In genomic region chr17:56986105-56986805, GRCm38 (mm10) we compare ENCODE assay signal across 25 mouse cellular contexts. TPM values are rescaled to one million over a fixed set of nuclear protein-coding genes. Genes with fewer than 3 reads are reported as not detected.
"Had no signal": no experiment of that assay in that cellular context is flagged by ENCODE, and none has a peak within 500 bp of the region (broad histone marks: within the 10 kb centered on the region; RNA-seq: fewer than 3 reads in every experiment).

No protein-coding gene starts in this region.

- H3K4me3 ChIP-seq: layer of hippocampus, adult 2 months; left cerebral cortex, adult 2 months; limb, embryonic 15.5 days; neural tube, embryonic 13.5 days had no signal

- H3K9me3 ChIP-seq: limb, embryonic 15.5 days; neural tube, embryonic 13.5 days had no signal

- DNase-seq: kidney, adult 18-20 months; kidney, postnatal 10 days; kidney, postnatal 4 days; lung, adult 18-20 months; lung, postnatal 36 days; midbrain, embryonic 14.5 days; right cerebral cortex, adult 18-20 months; right cerebral cortex, postnatal 25 days; thymus, adult 2 months; thymus, postnatal 25 days had no signal

- H3K36me3 ChIP-seq: limb, embryonic 15.5 days; neural tube, embryonic 13.5 days had no signal

- H3K27ac ChIP-seq: layer of hippocampus, adult 2 months; left cerebral cortex, adult 2 months; limb, embryonic 15.5 days; liver, embryonic 14.5 days; neural tube, embryonic 13.5 days had no signal

- H3K27me3 ChIP-seq: limb, embryonic 15.5 days; neural tube, embryonic 13.5 days had no signal

RNA-seq across cellular contexts. Expression of gene Acer1, which starts 4.3 kb away (rescaled TPM):
- total RNA-seq: layer of hippocampus, adult 2 months; layer of hippocampus, postnatal 10 days; left cerebral cortex, adult 2 months; left cerebral cortex, postnatal 14 days; megakaryocyte progenitor cell, adult 5-6 weeks; monocyte, adult 5-6 weeks had no signal
- polyA plus RNA-seq: kidney, embryonic 14.5 days; limb, embryonic 11.5 days; liver, embryonic 14.5 days; lung, postnatal 0 days; midbrain, embryonic 14.5 days; neural tube, embryonic 13.5 days had no signal

RNA-seq across cellular contexts. Expression of gene Pspn, which starts 13.6 kb away (rescaled TPM):
- total RNA-seq: layer of hippocampus, adult 2 months; layer of hippocampus, postnatal 10 days; left cerebral cortex, adult 2 months; left cerebral cortex, postnatal 14 days; megakaryocyte progenitor cell, adult 5-6 weeks; monocyte, adult 5-6 weeks had no signal
- polyA plus RNA-seq: limb, embryonic 15.5 days; liver, embryonic 14.5 days; midbrain, embryonic 14.5 days; small intestine, adult 2 months; stomach, embryonic 16.5 days; thymus, adult 2 months; urinary bladder, adult 2 months had no signal
